Mouse (Mus musculus): Measurements from ENCODE around the gene Hs2st1. TPM values are rescaled to one million over a fixed set of nuclear protein-coding genes. Genes with fewer than 3 reads are reported as not detected.

The Hs2st1 gene
- total and polyA plus RNA-seq, 3 experiments, result 17.6 to 36.4 (median 29.7) TPM

- H3K9me3 ChIP-seq (replicated peaks; ENCODE audit: low read length), result peaks cover 2% of the 10 kb centered on the region
- H3K4me3 ChIP-seq (replicated peaks in 1 of 3; ENCODE audit: low read depth in 2 of 3, low read length in 2 of 3, poor library complexity in 1 of 3), result no peak overlapping the region
- dilution Hi-C loops (cut with MboI; ENCODE audit: extremely low pct_ligation_motif_present, extremely low pct_unique_long_range_greater_than_20kb, low sequenced_read_pairs), result no loop called here
- TF ChIP-seq E2F4 (IDR thresholded peaks at IDR 0.05; ENCODE audit: insufficient replicate concordance, low read depth, low read length) (no peak), CHD2 (IDR thresholded peaks at IDR 0.05; ENCODE audit: low read length) (no peak), JUND (conservative IDR thresholded peaks at IDR 0.05; ENCODE audit: low read depth, low read length) (no peak), MXI1 (IDR thresholded peaks at IDR 0.05; ENCODE audit: low read depth, low read length) (no peak), POLR2AphosphoS2 (IDR thresholded peaks at IDR 0.05; ENCODE audit: low read depth, low read length) (no peak), CHD1 (IDR thresholded peaks at IDR 0.05; ENCODE audit: low read depth, low read length) (no peak), ZKSCAN1 (IDR thresholded peaks at IDR 0.05; ENCODE audit: borderline replicate concordance, low read depth, low read length) (no peak), NRF1 (IDR thresholded peaks at IDR 0.05; ENCODE audit: low read depth, low read length) (no peak), SIN3A (IDR thresholded peaks at IDR 0.05; ENCODE audit: low read length) (no peak), TBP (conservative IDR thresholded peaks at IDR 0.05; ENCODE audit: low read depth, low read length) (no peak), MEF2A (IDR thresholded peaks at IDR 0.05; ENCODE audit: borderline replicate concordance, low read depth, low read length) (no peak), MYC (IDR thresholded peaks at IDR 0.05; ENCODE audit: low read depth, low read length) (no peak), KAT2A (IDR thresholded peaks at IDR 0.05; ENCODE audit: insufficient replicate concordance, low read length) (no peak)
- H3K4me1 ChIP-seq (ENCODE audit: control insufficient read depth in 1 of 2, insufficient read depth in 2 of 2), result peaks cover 8 to 19% of the 10 kb centered on the region in 2 experiments; a peak in 3 of 4 replicates
- no peak for DNase-seq (ENCODE audit: extremely low read depth)
- H3K27me3 ChIP-seq (replicated peaks), result no peaks in the 10 kb centered on the region
- no peak overlapping the region for H3K4me2 ChIP-seq (ENCODE audit: insufficient read depth, low read depth, poor library complexity, severe bottlenecking)
- H3K27ac ChIP-seq (ENCODE audit: insufficient read depth, low read depth), result no peak overlapping the region
- H3K9ac ChIP-seq (ENCODE audit: insufficient read depth, low read depth), result no peak overlapping the region
- H3K36me3 ChIP-seq (replicated peaks in 1 of 2; ENCODE audit: control insufficient read depth in 1 of 2, insufficient read depth in 1 of 2, low read length in 1 of 2), result no peaks in the 10 kb centered on the region
- H3K79me2 ChIP-seq (replicated peaks; ENCODE audit: control insufficient read depth, extremely low read depth, insufficient read depth, poor library complexity, severe bottlenecking), result no peaks in the 10 kb centered on the region
- in situ Hi-C loops (cut with MboI; ENCODE audit: low pct_ligation_motif_present, low pct_unique_long_range_greater_than_20kb, low sequenced_read_pairs), result no loop called here
Measured at GRCm38 (mm10) chr3:144612382-144612781, 42.4 kb upstream of the Hs2st1 start.

- Histone ChIP-seq H3K27ac (ENCODE audit: insufficient read depth, low read depth) (no peak overlapping the region), H3K36me3 (replicated peaks in 1 of 2; ENCODE audit: control insufficient read depth in 1 of 2, insufficient read depth in 1 of 2, low read length in 1 of 2) (no peaks in the 10 kb centered on the region), H3K9me3 (replicated peaks; ENCODE audit: low read length) (peaks cover 2% of the 10 kb centered on the region), H3K4me1 (ENCODE audit: control insufficient read depth in 1 of 2, insufficient read depth in 2 of 2) (peaks cover 8 to 17% of the 10 kb centered on the region in 2 experiments; a peak in 3 of 4 replicates), H3K4me2 (ENCODE audit: insufficient read depth, low read depth, poor library complexity, severe bottlenecking) (no peak overlapping the region), H3K79me2 (replicated peaks; ENCODE audit: control insufficient read depth, extremely low read depth, insufficient read depth, poor library complexity, severe bottlenecking) (no peaks in the 10 kb centered on the region), H3K4me3 (replicated peaks in 1 of 3; ENCODE audit: low read depth in 2 of 3, low read length in 2 of 3, poor library complexity in 1 of 3) (no peak overlapping the region), H3K27me3 (replicated peaks) (no peaks in the 10 kb centered on the region), H3K9ac (ENCODE audit: insufficient read depth, low read depth) (no peak overlapping the region)
- no peak for TF ChIP-seq MEF2A (IDR thresholded peaks at IDR 0.05; ENCODE audit: borderline replicate concordance, low read depth, low read length)
- no peak for TF ChIP-seq JUND (conservative IDR thresholded peaks at IDR 0.05; ENCODE audit: low read depth, low read length)
- TF ChIP-seq MAZ (IDR thresholded peaks at IDR 0.05; ENCODE audit: low read depth, low read length), result no peak
- no peak for TF ChIP-seq TCF12 (IDR thresholded peaks at IDR 0.05; ENCODE audit: low read depth, low read length)
- TF ChIP-seq EP300 (IDR thresholded peaks at IDR 0.05; ENCODE audit: low read length), result no peak
- no peak for TF ChIP-seq RCOR1 (conservative IDR thresholded peaks at IDR 0.05; ENCODE audit: low read depth, low read length)
- no peak for TF ChIP-seq ELF1 (IDR thresholded peaks at IDR 0.05; ENCODE audit: low read depth, low read length)
- no peak for TF ChIP-seq USF1 (IDR thresholded peaks at IDR 0.05; ENCODE audit: low read depth, low read length)
- TF ChIP-seq ZNF384 (IDR thresholded peaks at IDR 0.05; ENCODE audit: low read depth, low read length), result no peak
- TF ChIP-seq USF2 (conservative IDR thresholded peaks at IDR 0.05; ENCODE audit: low read depth, low read length), result no peak
- no peak for TF ChIP-seq SIN3A (IDR thresholded peaks at IDR 0.05; ENCODE audit: low read length)
- no peak for TF ChIP-seq KAT2A (IDR thresholded peaks at IDR 0.05; ENCODE audit: insufficient replicate concordance, low read length)
- no peak for TF ChIP-seq POLR2A (IDR thresholded peaks at IDR 0.05; ENCODE audit: low read depth, low read length)
- no peak for TF ChIP-seq ZKSCAN1 (IDR thresholded peaks at IDR 0.05; ENCODE audit: borderline replicate concordance, low read depth, low read length)
- no peak for TF ChIP-seq CHD1 (IDR thresholded peaks at IDR 0.05; ENCODE audit: low read depth, low read length)
- TF ChIP-seq MXI1 (IDR thresholded peaks at IDR 0.05; ENCODE audit: low read depth, low read length), result no peak
- dilution Hi-C loops (cut with MboI; ENCODE audit: extremely low pct_ligation_motif_present, extremely low pct_unique_long_range_greater_than_20kb, low sequenced_read_pairs), result no loop called here
- in situ Hi-C loops (cut with MboI; ENCODE audit: low pct_ligation_motif_present, low pct_unique_long_range_greater_than_20kb, low sequenced_read_pairs), result no loop called here
- no peak for DNase-seq (ENCODE audit: extremely low read depth)
Measured at GRCm38 (mm10) chr3:144611626-144612271, 41.8 kb upstream of the Hs2st1 start.

All from CH12.LX (cell line).